Mouse (Mus musculus) layer of hippocampus, adult 9-11 months (tissue): ENCODE measurements at regions not wholly inside any gene's neighbourhood (a gene's known extent, or its start where the extent isn't known, plus 50 kb on each side); places are given as distances from the start of the nearest gene placed in this dataset.

Experiments
- DNase-seq: peaks from one replicate; pipeline ENCODE4 v3.0.0; 2022

DNA sequence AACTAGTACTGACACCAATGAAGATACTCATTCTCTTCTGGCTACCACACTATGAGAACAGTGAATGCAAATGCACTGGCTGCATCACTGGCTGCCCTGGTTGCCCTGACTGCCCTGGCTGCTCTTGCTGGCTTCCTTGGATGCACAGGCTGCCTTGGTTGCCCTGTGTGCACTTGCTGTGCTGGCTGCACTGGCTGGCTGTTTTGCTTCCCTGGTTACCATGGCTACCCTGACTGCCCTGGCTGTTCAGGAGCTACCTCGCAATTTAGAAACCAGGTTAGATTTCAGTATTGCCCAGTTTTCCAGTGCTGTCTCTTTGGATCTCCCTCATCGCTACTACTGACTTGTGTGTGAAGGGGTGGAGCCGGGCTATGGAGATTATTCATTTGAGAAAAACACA, 175.7 kb downstream of the Fat4 start:
- no peak for DNase-seq

DNA sequence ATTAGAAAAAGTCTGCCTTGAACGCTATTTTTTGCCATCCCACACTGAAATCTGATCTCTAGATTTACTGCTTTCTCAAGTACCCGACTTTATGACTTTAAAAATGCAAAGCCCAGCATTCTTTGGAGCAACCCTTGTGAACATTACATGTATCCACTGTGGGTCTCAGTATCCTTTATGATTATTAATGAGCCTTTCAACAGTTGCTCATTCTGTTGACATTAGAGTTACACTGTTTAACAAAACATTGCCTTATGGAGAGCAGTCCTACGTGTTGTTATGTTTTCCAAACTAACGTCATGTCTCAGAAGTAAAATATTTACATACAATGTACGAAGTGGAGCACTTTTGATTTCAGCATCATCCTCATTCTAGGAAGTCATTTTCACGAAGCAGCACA, 178.7 kb downstream of the Fat4 start:
- DNase-seq, result no peak

DNA sequence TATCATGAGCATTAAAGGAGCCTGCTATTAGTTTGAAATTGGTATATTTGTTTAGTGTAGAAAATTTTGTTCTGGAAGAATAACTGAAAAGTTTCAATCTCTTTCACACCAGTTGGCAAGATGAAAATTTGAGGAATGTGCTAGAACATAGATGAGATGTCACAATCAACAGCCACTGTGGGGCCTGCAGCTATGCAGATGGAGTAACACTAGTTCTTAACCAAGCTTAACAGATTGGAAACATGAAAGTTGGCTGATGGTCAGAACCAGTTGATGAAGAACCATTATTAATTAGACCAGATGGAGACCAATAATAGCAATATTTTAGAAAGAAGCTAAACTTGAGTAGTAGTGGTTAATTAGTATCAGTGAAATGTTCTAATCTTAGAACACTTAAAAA, 182.3 kb downstream of the Fat4 start:
- DNase-seq, result peak; percentile 77

- no peak for DNase-seq
Observed at GRCm38 (mm10) chr3:39082678-39083270, 196.0 kb downstream of the Fat4 start.

DNA sequence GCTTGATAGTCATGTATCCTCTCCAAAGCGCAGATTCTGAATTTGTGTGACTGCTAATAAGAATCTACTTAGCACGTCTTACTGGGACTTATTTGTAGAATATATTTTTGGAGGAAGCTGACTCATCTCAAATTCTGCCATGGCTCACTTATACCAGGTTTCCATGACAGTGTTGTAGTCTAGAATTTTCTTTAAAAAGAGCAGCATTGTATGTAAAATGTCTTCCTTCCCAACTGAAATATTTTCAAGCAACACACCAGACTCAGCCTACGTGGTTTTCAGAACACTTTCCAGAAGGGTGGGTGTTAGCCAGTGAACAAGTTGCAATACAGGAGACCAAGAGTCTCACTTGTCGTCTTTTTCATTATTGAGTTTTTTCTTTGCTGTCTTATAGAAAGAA, 202.2 kb downstream of the Fat4 start:
- DNase-seq, result no peak

GRCm38 (mm10) chr3:39102324-39102723, 215.6 kb downstream of the Fat4 start:
- DNase-seq, result no peak

DNA sequence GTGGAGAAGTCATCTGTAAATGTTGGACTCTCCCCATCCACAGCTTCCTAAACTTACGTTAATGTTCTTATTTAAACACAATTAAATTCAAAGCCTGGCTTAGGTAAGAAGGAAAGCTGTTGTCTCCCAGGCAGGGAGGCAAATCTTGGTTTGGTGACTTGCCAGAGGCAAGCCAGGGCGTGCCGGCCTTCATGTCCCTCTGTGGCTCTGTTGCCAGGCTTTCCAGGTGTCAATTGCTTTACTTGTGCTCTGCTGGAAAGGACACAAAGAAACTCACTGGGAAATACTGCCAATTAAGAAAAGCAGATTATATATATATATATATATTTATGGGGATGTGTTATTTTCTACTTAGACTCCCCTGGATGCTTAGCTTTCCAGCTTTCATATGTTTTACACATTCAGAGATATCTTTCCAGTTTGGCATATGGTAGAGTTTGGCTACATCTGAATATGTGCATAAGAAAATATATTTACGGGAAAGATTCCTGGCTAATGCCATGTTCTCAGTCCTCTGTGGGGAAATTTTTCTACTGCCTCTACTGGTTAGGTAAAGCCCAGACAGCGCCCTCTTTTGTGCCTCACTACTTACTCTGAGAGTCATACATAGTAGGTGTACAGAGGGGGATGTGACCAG, 223.1 kb downstream of the Fat4 start:
- peak; percentile 29 for DNase-seq

DNA sequence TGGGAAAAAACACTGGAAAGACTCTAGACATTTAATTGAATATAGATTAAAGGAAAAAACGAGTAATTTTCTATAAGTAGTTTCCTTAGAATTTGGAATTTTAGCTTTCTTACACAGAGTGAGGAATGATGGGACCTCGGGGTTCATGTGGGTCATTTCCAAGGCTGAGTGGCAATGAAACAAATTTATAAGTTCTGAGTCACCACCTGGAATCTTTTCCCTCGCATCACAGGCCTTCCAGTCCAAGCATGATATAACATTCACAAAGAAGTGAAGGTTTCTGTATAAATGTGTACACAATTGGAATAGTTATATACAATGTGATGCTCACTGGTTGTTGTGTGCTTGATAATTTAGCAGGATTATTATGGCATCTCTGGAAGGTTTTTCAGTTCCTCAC, 227.3 kb downstream of the Fat4 start:
- no peak for DNase-seq

- no peak for DNase-seq
Observed at GRCm38 (mm10) chr3:39114826-39115225, 228.1 kb downstream of the Fat4 start.

DNA sequence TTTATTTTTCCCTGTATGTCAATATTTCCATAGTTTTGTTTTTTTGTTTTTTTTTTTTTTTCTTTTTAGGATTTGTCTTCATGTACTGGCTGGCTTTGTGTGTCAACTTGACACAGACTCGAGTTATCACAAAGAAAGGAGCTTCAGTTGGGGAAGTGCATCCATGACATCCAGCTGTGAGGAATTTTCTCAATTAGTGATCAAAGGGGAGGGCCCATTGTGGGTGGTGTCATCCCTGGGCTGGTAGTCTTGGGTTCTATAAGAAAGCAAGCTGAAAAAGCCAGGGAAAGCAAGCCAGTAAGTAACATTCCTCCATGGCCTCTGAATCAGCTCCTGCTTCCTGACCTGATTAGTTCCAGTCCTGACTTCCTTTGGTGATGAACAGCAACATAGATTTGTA, 228.7 kb downstream of the Fat4 start:
- DNase-seq, result no peak

- no peak for DNase-seq
Observed at GRCm38 (mm10) chr3:39122250-39122649, 235.5 kb downstream of the Fat4 start.

GRCm38 (mm10) chr3:39130532-39130931, 243.8 kb downstream of the Fat4 start:
- no peak for DNase-seq

GRCm38 (mm10) chr3:39165006-39165667, 278.4 kb downstream of the Fat4 start:
- no peak for DNase-seq

- DNase-seq, result no peak
Observed at GRCm38 (mm10) chr3:39182646-39183045, 295.9 kb downstream of the Fat4 start.

DNA sequence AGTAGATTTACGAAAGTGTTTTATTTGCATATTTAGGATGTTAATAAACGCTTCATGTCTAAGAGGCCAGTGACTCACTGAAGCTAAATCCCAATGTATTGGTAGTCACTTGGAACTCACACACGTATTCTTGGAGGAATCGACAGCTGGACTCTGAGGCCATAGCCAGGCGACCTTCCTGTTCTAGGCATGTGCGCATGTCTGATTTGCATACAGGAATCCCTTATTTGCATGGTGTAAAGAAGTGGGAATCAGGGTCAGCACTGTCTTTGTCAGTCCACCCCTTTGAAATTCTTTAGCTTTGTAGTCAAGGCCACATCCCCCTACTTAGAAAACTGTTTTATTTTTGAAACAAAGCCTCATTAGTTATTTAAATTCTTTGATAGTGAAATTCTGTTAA, 308.4 kb downstream of the Fat4 start:
- DNase-seq, result no peak

DNA sequence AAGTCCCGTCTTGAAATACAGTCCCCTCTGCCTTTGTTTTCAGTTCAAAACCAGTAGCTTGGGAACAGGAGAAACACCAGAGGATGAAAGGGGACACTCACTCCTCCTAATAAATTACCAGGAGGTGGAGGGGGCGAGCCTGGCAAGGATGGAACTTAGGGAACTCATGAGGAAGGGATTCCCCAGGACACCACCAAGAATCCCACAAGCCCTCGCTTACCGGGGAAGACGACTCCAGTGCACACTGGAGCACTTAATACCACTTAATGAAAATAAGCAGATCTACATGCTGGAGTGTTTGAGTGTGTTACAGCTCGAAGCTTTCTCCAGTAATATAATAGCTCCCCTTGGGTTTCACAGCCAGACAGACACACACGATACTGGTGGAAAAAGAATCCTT, 315.9 kb downstream of the Fat4 start:
- DNase-seq, result no peak

DNA sequence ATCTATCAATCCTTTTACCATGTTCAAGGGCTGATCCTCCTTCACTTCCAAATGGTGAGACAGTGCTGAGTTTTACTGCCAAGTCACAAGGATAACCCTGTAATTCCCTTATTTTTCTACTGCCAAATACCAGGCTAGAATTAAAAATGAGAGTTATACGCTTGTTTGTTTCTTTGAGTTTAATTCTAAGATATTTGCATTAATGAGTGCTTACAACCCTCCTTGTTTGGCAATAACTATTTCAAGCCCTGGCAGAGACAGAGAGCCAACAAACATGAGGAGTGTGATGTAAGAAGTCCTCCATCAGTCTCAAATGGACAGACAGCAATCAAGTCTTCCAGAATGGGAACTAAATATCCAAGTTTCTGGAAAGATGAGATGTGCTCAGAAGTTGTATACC, 321.9 kb downstream of the Fat4 start:
- no peak for DNase-seq

DNA sequence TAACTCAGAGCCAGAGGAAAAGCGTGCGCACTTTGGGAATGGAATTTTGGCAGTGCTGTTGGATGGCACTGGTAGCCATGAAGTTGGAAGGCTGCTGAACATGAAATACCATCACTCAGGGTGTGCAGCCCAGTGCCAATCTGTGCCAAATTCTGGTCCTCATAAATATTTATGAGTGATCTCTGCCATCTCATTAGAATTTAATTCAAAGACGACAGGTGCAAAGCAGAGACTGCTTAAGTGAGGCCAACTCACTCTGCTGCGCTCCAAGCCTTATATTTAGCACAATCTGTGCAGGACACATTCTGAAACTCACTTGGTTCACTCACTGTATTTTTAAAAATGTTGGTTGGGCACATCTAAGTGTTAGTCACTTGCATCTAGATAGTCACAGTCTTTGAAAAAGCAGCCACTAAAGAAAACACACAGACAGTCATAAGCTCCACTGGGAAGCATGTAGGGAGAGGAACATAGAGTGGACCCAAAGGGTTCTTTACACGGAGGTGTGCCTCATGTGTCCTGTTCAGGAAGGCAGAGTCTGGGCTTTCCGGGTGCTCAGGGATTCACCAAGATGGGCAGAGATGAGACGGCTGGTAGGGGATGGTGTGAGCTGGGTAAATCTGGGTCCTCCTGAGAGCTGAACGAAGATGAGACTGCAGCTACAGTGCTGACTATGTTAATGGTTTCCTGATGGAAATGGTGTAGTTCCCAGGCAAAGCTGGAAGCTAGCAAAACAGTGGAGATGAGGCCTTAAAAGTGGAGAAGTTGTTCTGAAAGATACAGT, 322.8 kb downstream of the Fat4 start:
- DNase-seq, result peak; percentile 81

DNA sequence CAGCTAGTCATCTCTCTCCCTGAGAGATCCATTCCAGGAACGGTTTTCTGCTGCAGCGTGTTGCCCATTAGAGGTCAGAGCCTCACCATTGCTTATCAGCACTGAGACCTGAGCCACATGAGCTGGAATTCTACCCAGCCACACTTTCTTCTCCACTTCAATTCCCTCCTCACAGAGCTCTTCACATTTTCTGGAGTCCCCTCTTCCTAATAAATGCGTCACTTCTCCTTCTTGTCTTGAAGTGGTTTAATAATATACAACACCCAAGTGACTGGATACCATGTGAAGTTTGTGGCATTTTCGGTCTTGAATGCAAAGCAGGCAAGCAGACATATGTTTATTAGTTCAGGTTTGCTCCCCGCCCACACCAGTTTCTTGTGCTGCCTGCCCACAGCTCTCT, 324.9 kb downstream of the Fat4 start:
- peak; percentile 10 for DNase-seq

DNA sequence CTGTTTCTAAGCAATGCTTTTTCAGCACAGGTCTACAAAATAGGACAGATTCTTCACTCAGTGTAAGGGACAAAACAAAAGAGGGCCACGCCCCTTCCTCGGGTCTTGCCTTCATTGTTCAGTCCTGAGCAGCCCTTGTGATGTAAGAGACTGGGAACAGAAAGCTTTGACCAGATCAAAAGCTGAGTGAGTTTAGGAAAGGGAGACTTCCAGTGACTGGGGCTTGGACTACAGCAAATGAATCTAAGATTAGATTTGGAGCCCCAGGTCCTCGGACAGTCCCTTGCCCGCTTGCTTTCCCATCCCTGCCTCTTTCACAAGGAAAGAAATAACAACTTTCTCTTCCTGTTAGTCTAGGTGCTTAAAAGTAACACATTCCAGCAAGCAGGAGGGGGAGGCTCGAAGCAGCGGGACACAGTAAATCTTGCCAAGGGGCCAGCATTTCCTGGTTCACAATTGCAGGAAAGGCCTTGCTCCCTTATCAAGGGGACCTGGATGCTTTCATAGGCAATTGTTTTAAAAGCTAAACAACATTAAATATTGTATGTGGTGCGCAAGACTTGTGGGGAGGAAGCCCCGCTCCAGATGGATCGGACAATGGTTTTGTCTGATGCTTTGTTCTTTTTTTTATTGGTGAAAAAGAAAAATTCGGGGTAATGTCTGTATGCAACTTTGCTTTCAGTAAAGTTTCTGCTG, 333.4 kb downstream of the Fat4 start:
- DNase-seq, result no peak

DNA sequence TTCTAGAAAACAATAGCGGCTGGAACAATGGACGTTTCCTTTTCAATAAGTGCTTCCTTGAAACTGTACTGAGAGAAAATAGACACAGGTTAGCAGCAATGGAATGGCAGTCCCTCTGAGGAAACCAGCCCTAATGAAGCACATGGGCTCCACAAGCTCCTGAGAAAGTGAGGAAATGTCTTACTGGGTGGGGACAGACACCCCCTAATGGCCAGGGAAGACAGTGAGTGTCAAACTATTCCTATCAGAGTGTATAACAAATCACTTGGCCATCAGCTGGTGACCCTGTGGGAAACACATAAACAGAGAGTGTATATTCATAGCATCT, 333.9 kb downstream of the Fat4 start:
- no peak for DNase-seq

DNA sequence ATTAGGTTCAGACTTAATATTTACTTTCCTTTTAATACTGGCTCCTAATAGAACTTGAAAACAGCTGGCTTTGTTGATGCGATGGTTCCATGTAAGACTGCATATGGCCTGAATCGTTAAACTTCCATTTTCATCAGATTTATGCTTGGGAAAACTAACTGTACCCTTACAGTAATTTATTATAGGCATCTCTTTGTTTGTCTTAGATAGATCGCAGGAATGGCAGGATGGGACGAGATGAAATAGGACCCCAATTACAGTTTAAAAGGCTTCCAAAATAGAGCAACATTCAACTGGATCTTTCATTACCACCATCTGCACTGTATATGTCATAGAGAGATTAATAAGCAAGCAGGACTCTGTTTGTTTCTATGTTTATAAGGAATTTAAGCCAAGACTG, 335.3 kb downstream of the Fat4 start:
- DNase-seq, result no peak

GRCm38 (mm10) chr3:39234921-39235320, 348.2 kb downstream of the Fat4 start:
- no peak for DNase-seq
